Mouse (Mus musculus): ENCODE measurements around the gene Hapln4. TPM values are rescaled to one million over a fixed set of nuclear protein-coding genes. Genes with fewer than 3 reads are reported as not detected.
"Not testable (repeated sequence)": the region's sequence is repeated elsewhere in the genome, so short reads cannot be mapped to it uniquely, and the experiment has no call there.

Gene Hapln4
- polyA plus RNA-seq (2015; fragmentation: Nextera tagmentation; extraction: Ambion mirVana): 0.39 and 0.40 TPM in 2 replicates

GRCm38 (mm10) chr8:70083285-70083684 lies at the start of gene Hapln4:
Hapln4 (plus strand) TSS chr8:70083457.
- H3K27me3 ChIP-seq: peaks cover 71% of the 10 kb centered on the region
- under 1% methylated on average over 25 of the region's 26 CpGs for WGBS

DNA sequence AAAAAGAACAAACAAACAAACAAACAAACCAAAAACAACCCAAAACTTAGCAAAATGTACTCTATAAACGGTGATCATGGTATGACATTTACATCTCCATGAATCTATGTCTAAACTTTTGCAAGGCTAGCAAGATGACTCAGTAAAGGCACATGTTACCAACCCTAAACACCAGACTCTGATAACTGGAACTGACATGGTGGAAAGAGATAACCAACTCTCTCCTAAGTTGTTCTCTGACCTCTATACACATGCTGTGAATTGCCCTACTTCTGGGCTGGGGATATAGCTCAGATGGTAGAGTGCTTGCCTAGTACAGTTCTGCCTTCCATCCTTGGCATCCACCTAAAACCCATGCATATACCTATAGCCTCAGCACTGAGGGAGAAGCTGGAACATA lies 45.3 kb upstream of the Hapln4 start:
- H3K9me3 ChIP-seq: no peaks in the 10 kb centered on the region
- H3K4me1 ChIP-seq (replicated peaks): peaks cover 24% of the 10 kb centered on the region
- H3K27me3 ChIP-seq: no peaks in the 10 kb centered on the region
- no peak overlapping the region for H3K9ac ChIP-seq (replicated peaks)
- no peak overlapping the region for H3K27ac ChIP-seq
- no peak for ATAC-seq
- no peak overlapping the region for H3K4me2 ChIP-seq (replicated peaks)
- no peak overlapping the region for H3K4me3 ChIP-seq (replicated peaks)
- 95% methylated on average over 1 of the region's 1 CpGs for WGBS
- H3K36me3 ChIP-seq: 0 out of 2 replicates have a peak, but pooled peaks cover 2% of the 10 kb centered on the region

More at GRCm38 (mm10) chr8:70083285-70083684, at the start of gene Hapln4:
- H3K4me3 ChIP-seq (replicated peaks): peak within 1 kb of the TSS; percentile 45
- H3K36me3 ChIP-seq: peaks cover 11% of the 10 kb centered on the region; the same call in 1 of the 2 replicates
- H3K4me2 ChIP-seq (replicated peaks): peak within 1 kb of the TSS; percentile 74
- H3K9ac ChIP-seq (replicated peaks): peak within 1 kb of the TSS; percentile 60
- H3K4me1 ChIP-seq (replicated peaks): peaks cover 30% of the 10 kb centered on the region
- no peak within 1 kb of the TSS for H3K27ac ChIP-seq
- no peak for ATAC-seq
- no peaks in the 10 kb centered on the region for H3K9me3 ChIP-seq

GRCm38 (mm10) chr8:70041885-70042546 lies 41.2 kb upstream of the Hapln4 start:
- 0 out of 2 replicates have a peak, but pooled peaks cover 2% of the 10 kb centered on the region for H3K36me3 ChIP-seq
- H3K4me1 ChIP-seq (replicated peaks): peaks cover 41% of the 10 kb centered on the region
- H3K9ac ChIP-seq (replicated peaks): peak overlapping the region; percentile 96
- no peaks in the 10 kb centered on the region for H3K27me3 ChIP-seq
- peak overlapping the region; percentile 93 for H3K4me2 ChIP-seq (replicated peaks)
- no peaks in the 10 kb centered on the region for H3K9me3 ChIP-seq
- no peak overlapping the region; the same call in none of the 2 replicates for H3K27ac ChIP-seq
- 2% methylated on average over 47 of the region's 47 CpGs for WGBS
- ATAC-seq: no peak
- peak overlapping the region; percentile 72 for H3K4me3 ChIP-seq (replicated peaks)

GRCm38 (mm10) chr8:70042583-70043455 lies 40.4 kb upstream of the Hapln4 start, which contains the start of the genes Mau2 and Sugp1:
Mau2 (minus strand) TSS chr8:70042734.
Sugp1 (plus strand) TSS chr8:70042813.
- ATAC-seq: peak; percentile 98
- WGBS: under 1% methylated on average over 65 of the region's 65 CpGs
- no peaks in the 10 kb centered on the region for H3K27me3 ChIP-seq
- peak within 1 kb of the TSS; percentile 72 for H3K4me3 ChIP-seq (replicated peaks)
- peaks cover 4% of the 10 kb centered on the region; the same call in 1 of the 2 replicates for H3K36me3 ChIP-seq
- peak within 1 kb of the TSS; percentile 81 for H3K27ac ChIP-seq
- peak within 1 kb of the TSS; percentile 93 for H3K4me2 ChIP-seq (replicated peaks)
- H3K4me1 ChIP-seq (replicated peaks): peaks cover 41% of the 10 kb centered on the region
- peak within 1 kb of the TSS; percentile 96 for H3K9ac ChIP-seq (replicated peaks)
- H3K9me3 ChIP-seq: no peaks in the 10 kb centered on the region

- peaks cover 13% of the 10 kb centered on the region for H3K36me3 ChIP-seq
- no peak for ATAC-seq
- H3K27ac ChIP-seq: no peak overlapping the region
- H3K9me3 ChIP-seq: no peaks in the 10 kb centered on the region
- H3K4me1 ChIP-seq (replicated peaks): peaks cover 41% of the 10 kb centered on the region
- H3K9ac ChIP-seq (replicated peaks): peak overlapping the region; percentile 96
- 91% methylated on average over 5 of the region's 5 CpGs for WGBS
- peak overlapping the region; percentile 72 for H3K4me3 ChIP-seq (replicated peaks)
- no peaks in the 10 kb centered on the region for H3K27me3 ChIP-seq
- H3K4me2 ChIP-seq (replicated peaks): peak overlapping the region; percentile 93
These were observed 39.3 kb upstream of the Hapln4 start for GRCm38 (mm10) chr8:70043996-70044395.

DNA sequence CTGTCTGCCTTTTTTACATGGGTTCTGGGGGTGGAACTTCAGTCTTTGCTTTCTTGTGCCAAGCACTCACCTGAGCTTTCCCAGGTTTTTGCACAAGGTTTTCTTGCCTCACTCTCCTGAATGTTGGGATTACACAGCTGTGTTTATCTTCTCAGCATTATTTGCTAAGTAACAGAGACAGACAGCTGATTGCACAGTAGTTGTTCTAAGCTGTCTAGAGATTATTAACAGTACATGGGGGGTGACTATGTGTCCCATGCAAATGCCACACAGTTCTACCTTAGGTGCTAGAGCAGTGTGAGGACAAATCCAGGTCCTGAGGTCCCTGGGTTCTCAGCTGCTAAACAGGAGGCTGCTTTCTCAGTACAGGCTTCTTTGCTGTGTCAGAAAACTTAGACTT lies 33.6 kb upstream of the Hapln4 start:
- peaks cover 64% of the 10 kb centered on the region for H3K36me3 ChIP-seq
- no peak overlapping the region for H3K4me3 ChIP-seq (replicated peaks)
- no peak overlapping the region for H3K9ac ChIP-seq (replicated peaks)
- no peak overlapping the region for H3K4me2 ChIP-seq (replicated peaks)
- no peaks in the 10 kb centered on the region for H3K9me3 ChIP-seq
- no peak overlapping the region for H3K27ac ChIP-seq
- H3K4me1 ChIP-seq (replicated peaks): 0 out of 2 replicates have a peak, but pooled peaks cover 1% of the 10 kb centered on the region
- no peak for ATAC-seq
- H3K27me3 ChIP-seq: no peaks in the 10 kb centered on the region

GRCm38 (mm10) chr8:70050434-70050833 lies 32.8 kb upstream of the Hapln4 start:
- H3K27ac ChIP-seq; H3K27me3 ChIP-seq; H3K4me2 ChIP-seq (replicated peaks); ATAC-seq; H3K4me1 ChIP-seq (replicated peaks); H3K4me3 ChIP-seq (replicated peaks); H3K9ac ChIP-seq (replicated peaks); H3K9me3 ChIP-seq: not testable (repeated sequence)
- peaks cover 72% of the 10 kb centered on the region for H3K36me3 ChIP-seq
- WGBS: 94% methylated on average over 5 of the region's 5 CpGs

DNA sequence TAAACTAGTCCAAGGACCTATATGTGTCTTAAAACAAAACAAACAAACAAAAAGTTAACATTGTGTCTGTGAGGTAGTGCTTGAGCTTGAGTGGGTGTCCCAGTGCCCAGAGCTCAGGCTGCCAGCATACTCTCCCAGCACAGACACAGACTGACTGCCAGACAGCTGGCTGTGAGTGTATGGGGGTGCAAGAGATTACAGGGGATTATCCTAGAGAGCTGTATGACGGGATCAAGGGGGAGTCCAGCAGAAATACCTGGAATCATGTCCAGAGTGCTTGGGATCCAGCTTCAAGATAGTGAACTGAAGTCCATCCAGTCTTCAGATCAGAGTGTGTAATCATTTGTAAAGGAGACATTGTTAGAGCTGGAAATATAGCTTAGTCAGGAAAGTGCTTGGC lies 25.5 kb upstream of the Hapln4 start:
- H3K4me3 ChIP-seq (replicated peaks): no peak overlapping the region
- no peaks in the 10 kb centered on the region for H3K9me3 ChIP-seq
- H3K27me3 ChIP-seq: no peaks in the 10 kb centered on the region
- no peaks in the 10 kb centered on the region for H3K4me1 ChIP-seq (replicated peaks)
- H3K36me3 ChIP-seq: peaks cover 93% of the 10 kb centered on the region
- H3K9ac ChIP-seq (replicated peaks): no peak overlapping the region
- H3K27ac ChIP-seq: no peak overlapping the region
- 60% methylated on average over 1 of the region's 1 CpGs for WGBS
- H3K4me2 ChIP-seq (replicated peaks): no peak overlapping the region
- no peak for ATAC-seq

DNA sequence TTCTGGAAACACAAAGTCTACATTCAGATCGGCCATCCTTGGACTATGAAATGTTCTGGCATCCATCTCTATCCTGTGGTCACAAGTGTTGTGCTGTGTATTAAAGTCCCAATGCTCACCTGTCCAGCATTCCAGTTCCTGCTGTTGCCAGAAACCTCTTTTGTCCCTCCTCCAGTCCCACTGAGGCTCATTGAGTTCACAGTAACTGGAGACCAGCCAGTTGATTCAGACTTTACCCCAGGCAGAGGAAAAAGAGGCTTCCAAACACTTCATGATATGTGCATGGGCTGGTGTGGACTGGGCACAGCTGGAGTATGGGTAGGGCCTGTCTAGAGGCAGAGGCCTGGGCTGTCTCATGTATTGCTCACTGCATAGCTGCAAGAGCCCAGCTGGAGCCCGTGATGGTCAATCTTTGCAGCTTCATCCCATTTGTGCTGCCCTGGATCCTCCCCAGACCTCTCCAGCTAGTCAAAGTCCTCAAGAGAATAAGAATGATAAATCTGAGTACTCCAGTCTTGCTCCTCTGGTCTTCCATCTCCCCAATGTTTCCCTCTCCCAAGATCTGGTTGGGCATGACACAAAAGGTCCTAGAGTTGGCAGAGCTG lies 11.3 kb upstream of the Hapln4 start:
- H3K4me2 ChIP-seq (replicated peaks): no peak overlapping the region
- no peak overlapping the region for H3K4me3 ChIP-seq (replicated peaks)
- H3K36me3 ChIP-seq: peaks cover 57% of the 10 kb centered on the region
- H3K9ac ChIP-seq (replicated peaks): no peak overlapping the region
- no peaks in the 10 kb centered on the region for H3K9me3 ChIP-seq
- H3K4me1 ChIP-seq (replicated peaks): no peaks in the 10 kb centered on the region
- 74% methylated on average over 2 of the region's 2 CpGs for WGBS
- no peaks in the 10 kb centered on the region for H3K27me3 ChIP-seq
- no peak for ATAC-seq
- no peak overlapping the region for H3K27ac ChIP-seq

DNA sequence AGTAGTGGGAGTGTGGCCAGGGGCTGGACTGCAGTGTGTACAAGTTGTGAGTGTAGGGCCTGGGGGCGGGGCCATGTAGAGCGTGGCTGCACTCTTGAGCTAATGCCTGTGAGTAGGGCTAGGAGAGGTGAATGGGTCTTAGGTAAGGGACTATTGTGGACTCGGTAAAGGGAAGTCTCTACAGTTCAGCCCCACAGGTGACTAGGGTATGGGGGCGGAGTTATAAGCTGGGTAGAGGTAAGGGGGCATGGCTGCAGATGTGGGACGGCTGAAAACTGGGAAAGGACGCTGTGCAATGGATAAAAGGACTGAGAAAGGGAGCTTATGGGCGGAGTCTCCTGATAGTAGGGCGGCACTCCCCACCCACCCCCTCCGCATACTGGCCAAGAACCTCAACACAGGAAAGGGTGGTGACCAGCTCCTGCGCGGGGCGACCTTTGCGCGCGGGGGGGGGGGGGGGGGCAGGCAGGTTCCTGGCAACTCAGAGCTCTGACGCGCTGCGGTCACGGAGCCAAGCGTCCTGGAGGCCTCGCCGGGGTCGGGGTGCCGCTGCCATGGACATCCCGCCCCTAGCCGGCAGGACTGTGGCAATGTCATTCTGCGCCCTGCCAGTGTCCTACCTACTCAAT lies 10.7 kb upstream of the Hapln4 start, which contains the start of gene Tm6sf2:
Tm6sf2 (plus strand) TSS at position 484 of the 629 bp plus-strand sequence.
- H3K9ac ChIP-seq (replicated peaks): no peak within 1 kb of the TSS
- H3K4me2 ChIP-seq (replicated peaks): no peak within 1 kb of the TSS
- WGBS: 14% methylated on average over 21 of the region's 27 CpGs
- peak; percentile 65 for ATAC-seq
- no peak within 1 kb of the TSS for H3K27ac ChIP-seq
- peaks cover 51% of the 10 kb centered on the region for H3K36me3 ChIP-seq
- no peak within 1 kb of the TSS for H3K4me3 ChIP-seq (replicated peaks)
- no peaks in the 10 kb centered on the region for H3K27me3 ChIP-seq
- H3K4me1 ChIP-seq (replicated peaks): no peaks in the 10 kb centered on the region
- H3K9me3 ChIP-seq: no peaks in the 10 kb centered on the region

DNA sequence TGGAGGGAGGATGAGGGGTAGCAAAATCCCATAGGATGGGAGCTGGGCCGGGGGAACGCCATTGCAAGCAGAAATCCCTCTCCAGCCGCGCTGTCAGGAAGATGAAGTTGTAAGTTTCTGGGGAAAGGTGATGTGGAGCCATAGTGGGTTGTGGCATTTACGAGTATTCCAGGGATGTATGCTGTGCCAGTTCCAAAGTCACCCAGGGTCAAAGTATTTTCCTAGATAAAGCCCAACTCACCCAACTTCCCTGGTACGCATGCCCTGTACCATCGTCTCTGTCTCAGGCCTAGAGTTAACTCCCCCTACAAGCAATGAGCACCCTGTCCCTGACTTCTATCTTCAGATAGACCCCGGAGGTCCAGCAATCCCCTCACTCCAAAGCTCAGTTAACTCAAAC lies 10.1 kb upstream of the Hapln4 start:
- WGBS: 65% methylated on average over 8 of the region's 8 CpGs
- Histone ChIP-seq H3K4me3 (replicated peaks) (no peak overlapping the region), H3K36me3 (peaks cover 48% of the 10 kb centered on the region), H3K9ac (replicated peaks) (no peak overlapping the region), H3K27ac (no peak overlapping the region), H3K4me1 (replicated peaks) (no peaks in the 10 kb centered on the region), H3K27me3 (no peaks in the 10 kb centered on the region), H3K9me3 (no peaks in the 10 kb centered on the region), H3K4me2 (replicated peaks) (no peak overlapping the region)
- ATAC-seq: no peak
